Mouse (Mus musculus) telencephalon, adult 2 months (tissue): ENCODE measurements at regions not wholly inside any gene's neighbourhood (a gene's known extent, or its start where the extent isn't known, plus 50 kb on each side); places are given as distances from the start of the nearest gene placed in this dataset.

ENCODE experiments used
- DNase-seq: peaks from one replicate; pipeline ENCODE4 v3.0.0-alpha.2; 2011; ENCODE audit warnings: low read depth, low spot score

DNA sequence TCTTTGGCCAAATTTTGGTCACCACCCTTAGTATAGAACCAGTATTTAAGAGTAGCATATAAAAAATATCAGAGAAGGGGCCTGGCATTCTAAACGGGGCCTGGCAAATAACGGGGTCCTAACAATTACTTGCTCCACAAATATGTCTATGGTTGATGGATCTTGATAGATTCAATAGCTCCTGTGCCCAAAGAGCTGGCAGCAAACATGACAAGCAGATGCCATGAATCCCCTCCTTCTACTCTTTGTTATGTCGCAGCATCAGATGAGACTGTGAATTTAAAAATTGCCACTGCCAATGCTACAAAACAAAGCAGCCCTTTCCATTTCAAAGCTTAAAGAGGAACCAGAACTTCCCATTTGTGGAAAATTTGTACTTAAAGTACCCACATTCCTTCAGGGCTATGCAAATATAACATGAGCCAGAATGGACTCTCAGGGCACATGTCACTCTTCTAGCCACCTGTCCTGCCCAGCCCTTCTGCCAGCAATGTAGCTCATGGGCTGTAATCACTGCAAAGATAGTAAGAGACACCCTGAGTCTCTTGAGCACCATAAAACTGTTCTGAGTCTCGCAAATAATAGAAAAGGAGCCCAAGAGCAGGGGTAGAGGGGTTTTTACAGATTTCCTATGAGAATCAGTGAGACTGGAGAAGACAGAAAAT is 342.4 kb upstream of the Kirrel3 start:
- DNase-seq: no peak

DNA sequence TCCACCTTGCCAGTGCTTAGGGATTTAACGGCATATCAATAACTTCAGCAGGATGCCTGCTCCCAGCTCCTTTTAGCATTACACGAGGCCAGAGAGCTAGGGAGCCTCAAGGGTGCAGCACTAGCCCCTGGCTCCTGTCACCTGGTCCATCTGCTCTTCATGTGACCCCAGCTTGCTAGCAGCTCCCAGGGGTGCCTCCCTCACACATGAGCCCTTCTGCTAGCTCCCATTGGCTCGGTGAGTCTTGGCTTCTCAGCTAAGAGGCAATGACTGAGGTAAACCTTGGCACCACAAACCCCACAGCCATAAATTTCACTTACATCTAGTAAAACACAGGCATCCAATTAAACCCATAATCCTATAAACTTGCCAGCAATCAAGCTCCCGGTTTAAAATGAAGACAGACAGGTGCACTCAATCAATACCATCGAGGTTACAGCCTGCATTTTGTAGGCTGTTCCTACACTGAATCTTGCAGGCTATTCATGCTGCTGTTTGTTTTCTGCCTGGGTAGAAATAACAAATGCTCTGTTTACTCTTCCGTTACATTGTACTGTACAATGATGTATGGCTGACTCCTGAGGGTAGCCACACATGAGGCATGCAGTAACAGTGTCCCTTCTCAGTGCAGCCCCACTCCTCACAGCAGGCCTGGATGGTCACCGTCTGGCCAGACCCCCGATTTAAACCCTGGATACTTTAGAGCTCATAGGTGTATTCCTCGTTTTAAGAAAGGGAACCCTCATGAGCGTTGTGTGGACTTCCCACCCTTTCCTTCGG is 330.3 kb upstream of the Kirrel3 start:
- no peak for DNase-seq

DNA sequence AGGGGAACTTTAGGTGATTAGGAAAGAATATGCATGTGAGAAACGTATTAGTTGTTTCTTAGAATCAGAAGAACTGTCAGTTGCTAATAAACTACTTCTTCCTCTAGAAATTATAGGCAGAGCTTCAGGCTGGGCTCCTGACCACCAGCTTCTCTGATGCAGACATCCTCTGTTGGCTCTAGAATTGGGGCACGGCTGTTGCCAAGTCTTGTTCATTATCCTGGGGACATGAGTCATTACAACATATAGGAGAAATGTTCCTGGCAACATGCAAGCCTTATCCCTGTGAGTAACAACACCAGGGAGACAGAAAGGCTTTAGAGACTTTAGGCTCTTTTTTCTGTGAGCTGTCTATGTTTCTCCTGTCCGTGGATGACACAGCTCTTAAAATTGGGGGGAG is 329.1 kb upstream of the Kirrel3 start:
- DNase-seq: peak; percentile 51

DNA sequence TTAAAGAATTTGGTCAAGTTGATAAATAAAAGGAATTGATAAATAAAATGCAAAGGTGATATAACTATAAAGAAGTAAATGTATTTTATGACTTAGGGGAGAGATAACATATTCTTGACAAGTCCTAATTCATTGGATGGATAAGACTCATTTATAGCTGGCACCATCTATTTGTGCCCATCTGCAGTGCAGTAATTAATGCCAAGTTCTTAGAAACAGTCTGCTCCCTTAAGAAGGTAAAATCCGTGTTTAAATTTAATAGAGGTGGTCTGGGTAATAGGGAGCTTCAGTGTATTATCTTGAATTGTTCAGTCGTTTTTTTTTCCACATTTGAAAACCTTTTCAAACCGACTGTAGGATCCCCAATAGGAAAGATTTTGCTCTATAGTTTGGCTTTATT is 324.6 kb upstream of the Kirrel3 start:
- no peak for DNase-seq

DNA sequence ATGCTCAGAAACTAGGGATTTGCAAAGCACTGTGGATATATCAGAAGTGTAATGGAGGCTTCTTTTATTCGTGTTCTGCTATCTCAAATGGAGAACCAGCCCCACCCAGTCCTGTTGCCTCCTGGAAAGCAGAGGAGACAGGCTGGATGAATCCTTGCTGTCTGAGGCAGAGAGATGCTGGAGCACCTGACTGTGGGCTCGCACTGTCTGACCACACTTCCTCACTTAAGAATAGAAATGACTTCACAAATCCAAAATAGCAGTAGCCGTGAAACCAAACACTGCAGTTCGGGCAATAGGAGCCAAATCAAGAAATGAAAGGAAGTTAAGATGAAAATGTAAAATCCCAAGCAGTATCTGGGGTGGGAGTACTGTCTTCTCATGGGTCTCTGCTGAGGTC is 299.4 kb upstream of the Kirrel3 start:
- DNase-seq: peak; percentile 23

DNA sequence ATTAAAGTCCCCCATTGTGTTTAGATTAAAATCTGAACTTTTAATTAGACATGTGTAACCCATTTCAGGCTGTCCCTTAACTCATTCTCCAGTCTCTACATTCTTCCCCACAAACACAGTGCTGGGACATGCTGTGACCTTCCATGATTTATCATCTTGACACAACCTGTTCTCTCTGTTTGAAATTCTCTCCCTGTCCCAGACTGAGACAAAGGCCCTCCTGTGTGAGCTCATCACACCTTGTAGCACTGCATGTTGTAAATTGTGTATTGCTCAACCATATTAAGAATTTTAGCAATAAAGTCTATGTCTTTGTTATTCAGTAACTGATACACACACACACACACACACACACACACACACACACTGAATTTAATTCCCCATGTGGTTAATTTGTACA is 293.2 kb upstream of the Kirrel3 start:
- DNase-seq: no peak

DNA sequence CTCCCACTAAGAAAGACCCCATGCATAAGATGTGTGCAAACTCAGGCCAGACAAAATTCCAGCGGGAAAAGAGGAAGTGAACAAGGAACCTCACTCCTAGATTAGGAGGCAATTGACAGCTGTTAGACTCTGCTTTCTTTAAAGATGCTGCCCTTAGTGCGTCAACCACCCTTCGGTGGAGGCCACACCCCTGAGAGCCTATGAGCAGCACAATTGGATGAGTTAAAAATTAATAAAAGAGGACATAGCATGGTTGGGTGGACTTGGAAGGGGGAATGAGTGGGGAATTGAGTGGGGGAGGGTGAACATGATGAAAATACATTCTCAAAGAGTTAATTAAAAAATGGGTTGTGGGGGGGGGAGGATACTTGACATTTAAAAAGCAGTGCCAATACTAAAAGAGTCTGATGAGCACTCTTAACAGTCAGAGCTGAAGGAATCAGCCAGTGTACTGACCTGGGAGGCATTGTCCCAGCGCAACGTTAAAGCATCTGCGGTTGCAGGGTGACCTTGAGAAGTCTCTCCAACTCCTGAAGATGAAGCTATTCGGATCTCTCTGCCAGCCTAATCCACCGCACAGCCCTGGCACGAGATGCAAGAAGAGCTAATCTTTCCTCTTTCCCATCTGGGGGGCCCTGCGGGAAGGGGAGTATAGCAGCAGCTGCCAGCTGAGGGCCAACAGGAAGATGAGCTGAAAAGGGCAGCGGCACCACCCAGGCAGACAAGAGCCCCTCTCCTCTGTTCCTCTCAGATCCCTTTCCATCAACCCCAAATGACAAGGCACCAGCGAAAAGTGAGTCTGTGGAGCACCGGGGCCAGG is 283.4 kb upstream of the Kirrel3 start:
- DNase-seq: no peak

DNA sequence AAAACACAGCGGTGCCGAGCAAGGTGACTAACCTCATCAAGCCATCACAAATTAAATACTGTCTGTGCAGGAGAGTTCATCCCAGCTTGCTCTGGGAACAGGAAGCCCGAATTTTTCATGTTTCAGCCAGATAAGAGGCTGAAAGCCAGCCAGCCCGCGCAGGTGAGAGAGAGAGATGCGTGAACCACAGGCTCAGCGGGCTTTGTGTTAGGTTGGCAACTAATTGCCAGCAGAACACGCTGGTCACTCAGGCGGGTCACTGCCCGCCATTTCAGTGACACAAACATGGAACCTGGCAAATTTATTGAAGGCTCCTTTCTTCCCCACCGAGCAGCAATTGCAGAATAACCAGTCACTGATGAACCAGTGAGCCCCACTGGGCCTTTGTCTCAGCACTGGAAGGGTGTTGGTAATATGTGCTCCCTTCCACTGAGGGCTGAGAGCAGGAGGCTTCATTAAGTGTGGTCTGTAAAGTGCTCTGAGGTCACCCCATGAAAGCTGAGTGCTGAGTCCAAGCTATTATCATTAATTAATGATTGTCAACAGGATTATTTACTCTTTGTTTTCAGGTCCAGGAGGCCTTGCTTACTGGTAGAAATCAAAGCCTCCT is 282.6 kb upstream of the Kirrel3 start:
- DNase-seq: no peak

DNA sequence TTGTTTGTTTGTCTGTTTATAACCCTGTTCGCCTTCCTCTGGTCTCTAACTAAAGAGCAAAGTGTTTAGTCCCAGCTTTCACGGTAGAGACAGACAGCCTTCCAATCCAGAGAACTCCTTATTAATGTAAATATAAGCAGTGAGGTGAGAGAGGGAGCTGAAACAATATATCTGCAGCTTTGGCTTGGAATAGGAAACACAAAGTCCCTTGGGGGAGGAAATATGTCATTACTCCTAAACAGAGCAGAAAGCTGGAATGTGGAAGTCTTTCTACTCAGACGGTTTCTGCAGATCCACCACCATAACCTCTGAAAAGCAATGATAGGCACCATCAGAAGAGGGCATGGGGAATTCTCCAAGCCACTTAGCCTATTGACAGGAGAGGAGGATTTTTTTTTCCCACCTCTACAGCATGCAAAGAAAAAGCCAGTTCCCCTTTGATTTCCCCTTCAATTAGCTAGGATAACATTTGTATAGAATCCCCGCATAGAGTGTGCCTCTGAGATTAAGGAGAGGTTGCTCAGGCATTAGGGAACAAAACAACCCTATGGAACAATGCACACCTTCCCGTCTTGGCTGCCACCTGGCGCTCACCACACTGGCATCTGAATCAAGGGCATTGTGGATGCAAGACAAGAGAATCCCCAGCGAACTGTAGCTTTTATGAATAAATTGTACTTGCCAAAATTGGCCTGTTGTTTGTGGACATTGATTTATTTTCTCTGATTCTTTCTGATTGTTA is 281.9 kb upstream of the Kirrel3 start:
- no peak for DNase-seq

DNA sequence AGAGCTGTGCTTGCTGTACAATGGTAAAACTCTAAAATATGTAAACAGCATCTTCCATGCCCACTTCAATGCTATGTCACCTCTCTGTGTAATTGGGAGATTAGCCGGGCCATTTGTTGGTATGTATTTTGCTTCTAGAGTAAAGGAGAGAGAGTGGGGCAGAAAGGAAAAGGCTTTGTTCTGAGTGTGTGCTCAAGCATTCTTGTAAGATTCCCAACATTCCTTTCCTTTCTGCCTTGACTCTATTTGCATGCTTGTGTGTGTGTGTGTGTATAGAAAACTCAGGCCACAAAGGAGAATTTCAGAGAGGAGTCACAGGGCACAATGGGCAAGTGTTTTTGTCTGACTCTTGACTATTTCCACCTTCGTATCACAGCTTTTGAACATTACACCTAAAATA is 281.2 kb upstream of the Kirrel3 start:
- no peak for DNase-seq

DNA sequence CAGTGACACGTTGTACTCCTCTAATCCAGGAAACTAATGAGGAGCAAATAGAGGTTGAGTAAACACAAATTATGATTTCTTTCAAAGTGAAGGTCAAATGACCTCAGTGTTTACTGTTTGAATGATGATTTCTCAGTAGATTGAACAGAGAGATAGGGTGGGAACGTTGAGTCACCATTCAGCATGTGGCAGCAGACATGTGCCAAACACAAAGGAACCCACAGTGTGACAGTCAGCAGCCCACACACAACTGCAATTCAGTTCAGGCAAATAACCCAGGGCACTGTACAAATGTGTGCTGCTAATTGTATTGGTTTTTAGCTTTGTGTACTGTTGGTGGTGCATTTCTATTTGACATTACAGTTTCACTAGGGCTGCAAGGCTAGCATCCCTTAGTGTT is 254.1 kb upstream of the Kirrel3 start:
- peak; percentile 61 for DNase-seq

DNA sequence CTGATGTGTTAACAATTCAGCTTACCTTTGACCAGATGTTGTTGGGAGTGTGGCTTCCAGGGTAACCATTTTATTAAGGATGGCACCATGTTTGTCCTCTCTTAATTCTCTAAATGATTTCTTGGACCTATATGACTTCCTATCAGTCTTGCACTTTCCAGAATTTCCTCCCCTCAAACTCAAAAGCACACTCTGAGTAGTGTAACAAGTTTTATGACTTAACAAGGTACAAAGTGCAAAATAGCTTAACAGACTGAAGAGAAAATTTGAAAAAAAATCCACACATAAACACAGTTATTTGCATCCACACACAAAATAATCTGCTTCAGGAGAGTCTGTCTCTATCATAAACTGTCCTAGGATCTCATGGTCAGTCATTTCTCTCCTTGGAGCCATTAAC is 251.0 kb upstream of the Kirrel3 start:
- DNase-seq: no peak

DNA sequence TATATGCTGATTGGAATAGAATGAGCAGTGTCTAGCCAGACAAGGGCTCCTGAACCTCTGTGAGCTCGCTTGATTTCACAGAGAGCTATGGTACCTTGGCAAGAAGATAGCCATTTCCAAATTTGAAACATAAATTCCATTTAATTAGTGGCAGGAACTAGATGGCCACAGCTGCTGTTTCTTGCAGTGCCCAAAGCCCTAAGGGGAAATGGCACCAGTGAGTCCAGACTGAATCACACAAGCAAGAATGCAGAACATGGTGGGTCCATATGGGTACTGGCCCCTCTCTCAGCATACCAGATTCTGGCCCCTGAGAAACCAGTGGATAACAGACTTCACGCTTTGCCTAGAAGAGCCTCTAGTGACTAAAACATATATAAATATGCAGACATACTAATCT is 246.2 kb upstream of the Kirrel3 start:
- DNase-seq: no peak

DNA sequence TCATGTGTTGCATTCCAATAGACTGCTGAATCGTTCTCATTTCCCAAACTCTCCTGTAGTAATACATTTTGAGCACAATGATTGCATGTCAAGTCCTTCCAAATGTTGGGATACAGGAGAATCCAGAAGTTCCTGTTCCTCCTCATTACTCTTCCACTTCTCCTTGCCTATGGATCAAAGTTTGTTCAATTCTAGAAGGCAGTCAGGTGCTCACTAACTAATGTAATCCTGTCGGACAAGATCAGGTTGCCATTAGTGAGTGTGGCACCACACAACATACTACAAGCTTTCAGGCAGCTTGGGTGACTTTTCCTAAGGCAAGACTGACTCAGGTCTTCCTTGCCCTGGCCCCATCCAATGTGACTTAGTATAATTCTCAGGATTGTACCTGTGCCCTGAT is 242.0 kb upstream of the Kirrel3 start:
- no peak for DNase-seq

DNA sequence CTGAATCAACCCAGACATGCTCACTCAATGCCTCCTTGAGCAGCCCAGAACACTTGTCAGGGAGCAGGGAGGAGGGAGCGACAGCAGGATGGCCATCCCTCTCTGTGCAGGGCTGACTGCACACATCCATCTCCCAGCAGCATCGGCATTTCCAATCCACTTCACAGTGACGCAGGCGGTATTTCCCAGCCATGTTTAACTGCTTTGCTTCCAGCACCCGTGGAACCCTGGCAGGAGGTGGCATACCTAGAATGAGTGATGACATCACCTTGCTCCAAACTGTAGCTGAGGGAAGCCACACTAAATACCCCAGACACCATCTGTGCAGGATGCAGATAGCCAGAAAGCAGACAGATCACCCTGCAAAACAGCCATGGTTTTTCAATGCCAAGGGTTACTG is 241.1 kb upstream of the Kirrel3 start:
- DNase-seq: no peak

DNA sequence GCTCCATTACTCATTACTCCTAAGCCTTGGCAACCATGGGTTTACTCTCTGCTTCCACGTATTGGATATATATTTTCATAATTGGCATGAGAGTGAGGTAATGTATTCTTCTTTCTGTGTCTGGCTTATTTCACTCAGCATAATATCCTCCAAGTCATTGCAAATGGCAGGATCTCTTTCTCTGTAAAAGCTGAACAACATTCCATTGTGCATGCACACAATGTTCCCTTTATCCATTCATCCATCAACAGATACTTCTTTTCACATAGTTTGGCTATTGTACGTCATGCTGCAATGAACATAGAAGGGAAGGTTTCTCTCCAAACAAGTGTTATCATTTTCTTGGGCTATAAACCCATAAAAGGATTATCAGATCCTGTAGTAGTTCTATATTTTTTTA is 232.9 kb upstream of the Kirrel3 start:
- peak; percentile 64 for DNase-seq

DNA sequence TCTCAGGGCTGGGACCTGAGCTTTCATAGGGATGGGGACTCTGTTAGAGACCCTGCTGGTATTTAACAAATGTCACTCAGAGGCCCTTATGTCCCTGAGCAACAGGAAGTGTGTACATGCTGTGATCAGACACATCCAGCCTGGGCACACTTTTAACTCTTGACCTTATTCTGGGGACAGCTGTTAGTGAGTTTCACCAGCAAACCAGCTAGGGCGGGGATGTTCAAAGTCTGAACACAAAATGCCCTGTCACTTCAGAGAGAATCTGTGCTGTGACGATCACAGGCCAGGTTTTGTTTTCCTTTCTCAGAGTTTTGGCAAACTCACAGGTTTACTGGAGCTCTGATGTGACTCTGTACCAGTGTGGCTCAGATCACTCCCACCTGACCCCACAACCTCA is 227.2 kb upstream of the Kirrel3 start:
- DNase-seq: no peak

DNA sequence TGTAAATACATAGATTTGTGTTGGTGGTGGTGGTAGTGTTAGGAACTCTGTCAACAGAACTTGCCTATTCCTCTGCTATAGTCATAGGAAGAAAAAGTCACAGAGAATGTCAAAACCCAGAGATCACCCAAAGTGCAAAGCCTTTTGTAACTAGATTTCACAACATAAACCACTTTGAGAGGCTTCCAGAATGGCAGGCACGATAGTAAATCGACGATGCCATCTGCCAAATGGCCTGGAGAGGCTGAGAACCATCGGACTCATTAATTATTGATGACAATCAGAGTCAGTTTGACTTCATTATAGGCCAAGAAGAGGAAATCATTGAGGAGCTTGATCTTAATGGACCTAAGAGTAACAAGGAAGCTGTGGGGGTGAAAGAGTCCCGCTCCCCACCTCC is 207.6 kb upstream of the Kirrel3 start:
- no peak for DNase-seq

DNA sequence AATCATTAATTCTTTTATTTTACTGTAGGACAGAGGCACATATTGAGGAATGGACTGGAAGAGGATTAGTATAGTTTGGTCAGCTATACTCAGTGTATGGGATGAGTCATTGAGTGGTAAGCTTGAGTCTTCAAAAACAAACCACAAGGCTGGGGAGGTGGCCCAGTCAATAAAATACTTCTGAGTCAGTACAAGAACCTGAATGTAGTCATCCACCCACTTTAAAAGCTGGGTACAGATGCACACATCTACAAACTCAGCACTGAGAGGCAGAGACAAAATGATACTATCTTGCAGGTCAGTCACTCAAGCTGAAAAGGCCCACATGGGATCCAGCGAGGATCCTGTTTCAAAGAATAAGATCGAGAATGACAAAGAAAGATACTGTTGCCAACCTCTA is 206.3 kb upstream of the Kirrel3 start:
- DNase-seq: no peak

DNA sequence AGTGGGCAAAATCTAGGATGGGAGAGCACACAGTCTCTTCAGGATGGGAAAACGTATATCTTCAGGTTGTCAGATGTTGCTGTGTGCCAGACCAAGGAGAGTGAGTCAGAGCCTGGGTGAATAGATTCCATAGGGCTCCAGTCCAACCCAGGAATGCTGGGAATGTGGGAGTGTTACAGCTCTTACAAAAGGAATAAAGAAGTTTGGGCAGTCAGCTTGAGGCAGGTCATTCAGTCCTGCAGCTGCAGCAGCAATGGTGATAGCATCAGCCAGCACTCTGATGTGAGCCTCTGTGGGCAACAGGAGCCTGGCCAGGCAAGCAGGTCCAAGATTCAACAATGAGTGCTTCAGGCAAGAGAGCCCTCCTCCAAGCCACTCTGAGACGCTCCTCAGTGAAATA is 205.8 kb upstream of the Kirrel3 start:
- no peak for DNase-seq
